Mouse (Mus musculus): Measurements from ENCODE around the gene Sval1.

Gene Sval1

GRCm38 (mm10) chr6:41951330-41951729 lies at the start of gene Sval1:
Gene Sval1 (plus strand): TSS chr6:41951630.
- DNase-seq: no peak

- DNase-seq: no peak
Measured at GRCm38 (mm10) chr6:41911625-41912024, 39.8 kb upstream of the Sval1 start.

GRCm38 (mm10) chr6:41914883-41915282 lies 36.5 kb upstream of the Sval1 start:
- no peak for DNase-seq

GRCm38 (mm10) chr6:41967840-41968239 lies 16.4 kb downstream of the Sval1 start, which contains the start of gene Sval3:
Gene Sval3 (plus strand): TSS chr6:41968140.
- no peak for DNase-seq

All from cerebellum, adult 9-11 months (tissue).